Mouse (Mus musculus) activated CD4-positive, CD25-positive, alpha-beta regulatory T cell (primary cell): ENCODE measurements around the gene Olfr1066. TPM values are rescaled to one million over a fixed set of nuclear protein-coding genes. Genes with fewer than 3 reads are reported as not detected.

ENCODE experiments used
- polyA plus RNA-seq, 2 experiments: library from polyadenylated mRNA; unstranded; fragments of 100-300 nt; shearing (Covaris generic); gene quantifications; one replicate each; pipeline ENCODE4 v1.2.1; 2017

The Olfr1066 gene
- not detected for polyA plus RNA-seq

DNA sequence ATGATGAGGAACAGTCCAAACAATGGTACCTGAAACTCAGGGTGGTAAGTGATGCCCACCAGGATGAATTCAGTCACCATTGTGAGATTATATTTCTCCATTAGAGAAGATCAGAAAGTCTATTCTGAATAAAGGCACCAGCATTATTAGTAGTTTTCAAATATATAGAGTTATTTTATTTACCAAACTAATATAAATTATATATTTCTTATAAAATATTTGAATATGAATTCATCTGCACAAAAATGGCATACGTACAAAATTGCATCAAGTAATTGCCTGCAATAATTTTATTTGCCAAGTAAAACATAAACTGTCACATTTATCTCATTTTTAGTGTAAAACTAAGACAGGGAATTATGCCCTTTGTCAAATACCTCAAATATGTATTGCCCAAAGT lies at the start of gene Olfr1066:
Gene Olfr1066 (minus strand): TSS at position 101 of the 400 bp plus-strand sequence.

DNA sequence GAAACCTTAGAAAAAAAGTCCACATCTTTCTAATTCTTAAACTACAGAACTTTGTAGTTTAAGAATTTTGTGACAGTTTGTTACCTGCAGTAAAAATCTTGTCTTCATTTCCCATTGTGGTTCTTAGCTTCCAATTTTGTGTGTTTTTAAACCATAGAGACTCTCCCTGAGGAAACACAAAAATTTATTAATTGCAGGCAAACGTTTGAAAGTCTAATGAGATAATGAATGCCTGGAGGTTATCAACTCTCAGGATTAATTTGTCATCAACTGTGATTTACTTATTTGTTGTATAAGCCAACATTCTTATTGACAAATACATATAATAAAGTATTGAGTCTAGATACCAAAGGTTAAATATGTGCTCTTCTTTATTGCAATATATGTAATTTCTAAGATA lies 31.2 kb upstream of the Olfr1066 start, which contains the start of gene Olfr228:
Gene Olfr228 (minus strand): TSS at position 101 of the 400 bp plus-strand sequence.

DNA sequence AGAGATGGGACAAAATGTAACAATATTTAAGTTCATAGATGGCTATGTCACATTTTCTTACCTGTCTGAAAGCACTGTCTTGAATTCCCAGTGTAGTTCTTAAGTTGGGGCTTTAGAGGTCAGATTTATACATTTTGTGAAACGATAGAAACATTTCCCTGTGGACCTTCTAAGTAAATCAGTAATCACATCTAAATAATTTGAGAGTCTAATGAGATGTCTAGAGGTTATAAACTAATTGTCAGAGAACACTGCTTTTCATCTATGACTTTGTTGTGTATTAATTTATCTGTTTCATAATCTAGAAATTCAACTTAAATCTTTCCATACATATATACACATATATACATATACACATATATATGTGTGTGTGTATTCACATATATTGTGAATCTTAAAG lies 5.6 kb downstream of the Olfr1066 start, which contains the start of gene Olfr1065:
Gene Olfr1065 (minus strand): TSS at position 101 of the 400 bp plus-strand sequence.

DNA sequence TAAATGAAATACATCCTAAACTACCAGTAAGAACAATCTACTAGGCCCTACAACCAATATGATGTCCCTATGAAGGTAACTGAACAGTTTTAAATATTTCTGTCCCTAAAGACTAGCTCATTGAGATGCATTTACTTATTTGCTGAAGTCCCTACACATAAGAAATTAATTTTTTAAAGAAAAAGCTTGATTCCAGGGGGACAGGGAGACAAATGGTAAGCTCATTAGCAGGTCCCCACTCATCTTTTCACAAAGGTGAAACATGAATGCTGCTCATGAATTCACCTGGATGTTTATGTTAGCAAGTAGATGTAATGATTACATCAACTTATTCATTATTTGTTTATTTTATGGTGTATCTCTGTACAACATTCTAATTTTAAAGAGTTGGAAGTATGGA lies 29.4 kb downstream of the Olfr1066 start, which contains the start of gene Olfr1062:
Gene Olfr1062 (minus strand): TSS at position 101 of the 400 bp plus-strand sequence.

DNA sequence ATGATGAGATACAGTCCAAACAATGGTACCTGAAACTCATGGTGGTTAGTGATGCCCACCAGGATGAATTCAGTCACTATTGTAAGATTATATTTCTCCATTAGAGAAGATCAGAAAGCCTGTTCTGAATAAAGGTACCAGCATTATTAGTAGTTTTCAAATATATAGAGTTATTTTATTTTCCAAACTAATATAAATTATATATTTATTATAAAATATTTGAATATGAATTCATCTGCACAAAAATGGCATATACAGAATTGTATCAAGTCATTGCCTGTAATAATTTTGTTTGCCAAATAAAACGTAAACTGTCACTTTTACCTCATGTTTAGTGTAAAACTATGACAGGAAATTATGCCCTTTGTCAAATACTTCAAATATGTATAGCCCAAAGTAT lies 42.1 kb downstream of the Olfr1066 start, which contains the start of gene Olfr1061:
Gene Olfr1061 (minus strand): TSS at position 101 of the 400 bp plus-strand sequence.

Other genes starting within 250 kb of the Olfr1066 start
- gene Olfr1046, start 237.0 kb downstream of the Olfr1066 start, polyA plus RNA-seq, result under 1 TPM in 1 of 2 experiments, not detected in 1; 0.17 TPM
- gene Olfr1047, start 224.9 kb downstream of the Olfr1066 start, polyA plus RNA-seq, result not detected
- gene Olfr1048, start 216.0 kb downstream of the Olfr1066 start, polyA plus RNA-seq, result under 1 TPM in 1 of 2 experiments, not detected in 1; 0.39 TPM
- not detected for gene Olfr1049, start 197.9 kb downstream of the Olfr1066 start, polyA plus RNA-seq
- gene Olfr1051, start 177.2 kb downstream of the Olfr1066 start, polyA plus RNA-seq, result not detected
- gene Olfr1052, start 163.8 kb downstream of the Olfr1066 start, polyA plus RNA-seq, result not detected
- not detected for gene Olfr1053, start 141.0 kb downstream of the Olfr1066 start, polyA plus RNA-seq
- not detected for gene Olfr1054, start 120.8 kb downstream of the Olfr1066 start, polyA plus RNA-seq
- gene Olfr1055, start 106.0 kb downstream of the Olfr1066 start, polyA plus RNA-seq, result not detected
- gene Olfr1056, start 93.8 kb downstream of the Olfr1066 start, polyA plus RNA-seq, result not detected
- not detected for gene Olfr1057, start 77.9 kb downstream of the Olfr1066 start, polyA plus RNA-seq
- under 1 TPM in 1 of 2 experiments, not detected in 1; 0.29 TPM for gene Olfr1058, start 67.7 kb downstream of the Olfr1066 start, polyA plus RNA-seq
- not detected for gene Olfr1061, start 42.2 kb downstream of the Olfr1066 start, polyA plus RNA-seq
- not detected for gene Olfr1062, start 29.5 kb downstream of the Olfr1066 start, polyA plus RNA-seq
- gene Olfr1065, start 5.7 kb downstream of the Olfr1066 start, polyA plus RNA-seq, result under 1 TPM in 1 of 2 experiments, not detected in 1; 0.34 TPM
- gene Olfr228, start 31.1 kb upstream of the Olfr1066 start, polyA plus RNA-seq, result not detected
- gene Olfr1076, start 52.2 kb upstream of the Olfr1066 start, polyA plus RNA-seq, result not detected
- gene Olfr1079, start 86.2 kb upstream of the Olfr1066 start, polyA plus RNA-seq, result not detected
- gene Olfr1080, start 102.0 kb upstream of the Olfr1066 start, polyA plus RNA-seq, result not detected
- gene Olfr1082, start 142.7 kb upstream of the Olfr1066 start, polyA plus RNA-seq, result not detected
- gene Olfr1084, start 183.5 kb upstream of the Olfr1066 start, polyA plus RNA-seq, result not detected
- gene Olfr1085, start 205.8 kb upstream of the Olfr1066 start, polyA plus RNA-seq, result not detected
- gene Olfr1086, start 223.8 kb upstream of the Olfr1066 start, polyA plus RNA-seq, result not detected
- not detected for gene Olfr1087, start 242.1 kb upstream of the Olfr1066 start, polyA plus RNA-seq